Mouse (Mus musculus) heart, embryonic 11.5 days (tissue): ENCODE measurements around the gene D430041D05Rik. TPM values are rescaled to one million over a fixed set of nuclear protein-coding genes. Genes with fewer than 3 reads are reported as not detected.

ENCODE experiments used
- ATAC-seq: fragments of 200-750 bp; cut with Nextera tagmentation; replicated peaks from 2 replicates; pipeline ENCODE4 v1.8.0; 2017; ENCODE audit warnings: moderate library complexity; ENCODE audit not compliant: insufficient number of reproducible peaks, low FRiP score, low TSS enrichment
- H3K27ac ChIP-seq: fragments of 300-500 bp; sonication (generic); 2 replicates; pipeline ENCODE4 v1.5.1; 2014; ENCODE audit warnings: mild to moderate bottlenecking, low read depth, low read length
- H3K27me3 ChIP-seq: fragments of 300-500 bp; sonication (generic); 2 replicates; pipeline ENCODE4 v1.6.1; 2014; ENCODE audit warnings: mild to moderate bottlenecking, low read length, mixed read lengths; ENCODE audit not compliant: control insufficient read depth, insufficient read depth
- H3K36me3 ChIP-seq: fragments of 300-500 bp; sonication (generic); 2 replicates; pipeline ENCODE4 v1.6.1; 2014; ENCODE audit warnings: mild to moderate bottlenecking, low read length, moderate library complexity, mixed read lengths; ENCODE audit not compliant: control insufficient read depth, insufficient read depth
- H3K4me1 ChIP-seq: fragments of 300-500 bp; sonication (generic); 2 replicates; pipeline ENCODE4 v1.6.1; 2014; ENCODE audit warnings: low read length; ENCODE audit not compliant: control insufficient read depth, insufficient read depth
- H3K4me2 ChIP-seq: fragments of 300-500 bp; sonication (generic); 2 replicates; pipeline ENCODE4 v1.6.1; 2014; ENCODE audit warnings: mild to moderate bottlenecking, moderate library complexity
- H3K4me3 ChIP-seq: fragments of 300-500 bp; sonication (generic); 2 replicates; pipeline ENCODE4 v1.5.1; 2014; ENCODE audit warnings: low read depth, low read length
- H3K9ac ChIP-seq: fragments of 300-500 bp; sonication (generic); 2 replicates; pipeline ENCODE4 v1.6.1; 2014; ENCODE audit warnings: mild to moderate bottlenecking, low read depth, low read length, moderate library complexity
- H3K9me3 ChIP-seq: fragments of 300-500 bp; sonication (generic); replicated peaks from 2 replicates; pipeline ENCODE4 v1.6.1; 2016; ENCODE audit warnings: low read length; ENCODE audit not compliant: control insufficient read depth
- WGBS: fragments of 180-500 bp; shearing (Covaris S2); extraction: QIAGEN DNeasy Blood & Tissue Kit; methylation state at CpG from one replicate; pipeline ENCODE4 v1.1.7; 2014; ENCODE audit not compliant: insufficient replicate concordance; 5-methylcytosine and 5-hydroxymethylcytosine counted together
- polyA plus RNA-seq: library from polyadenylated mRNA; unstranded; fragments of >200 nt; fragmentation: Nextera tagmentation; extraction: Ambion mirVana; gene quantifications from 2 replicates; pipeline ENCODE4 v1.2.1, GENCODE M21; 2014

The D430041D05Rik gene
- polyA plus RNA-seq, 1 experiment from 2014 or later, result 0.34 TPM

- Histone ChIP-seq H3K9ac (no peak overlapping the region), H3K36me3 (no peaks in the 10 kb centered on the region), H3K4me2 (no peak overlapping the region), H3K27me3 (no peaks in the 10 kb centered on the region), H3K9me3 (no peaks in the 10 kb centered on the region), H3K4me1 (no peaks in the 10 kb centered on the region), H3K4me3 (no peak overlapping the region), H3K27ac (no peak overlapping the region)
- 63% methylated on average over 6 of the region's 6 CpGs for WGBS
- ATAC-seq, result no peak
Measured at GRCm38 (mm10) chr2:104323773-104324172, 87.0 kb downstream of the D430041D05Rik start.

GRCm38 (mm10) chr2:104323351-104323750 lies 87.5 kb downstream of the D430041D05Rik start:
- ATAC-seq, result no peak

GRCm38 (mm10) chr2:104320061-104320624 lies 90.7 kb downstream of the D430041D05Rik start:
- WGBS, result 88% methylated on average over 13 of the region's 13 CpGs
- no peak overlapping the region for H3K4me3 ChIP-seq
- H3K4me2 ChIP-seq, result no peak overlapping the region
- H3K27me3 ChIP-seq, result no peaks in the 10 kb centered on the region
- no peak for ATAC-seq
- H3K9me3 ChIP-seq, result no peaks in the 10 kb centered on the region
- no peak overlapping the region for H3K27ac ChIP-seq
- no peaks in the 10 kb centered on the region for H3K36me3 ChIP-seq
- H3K9ac ChIP-seq, result no peak overlapping the region
- H3K4me1 ChIP-seq, result no peaks in the 10 kb centered on the region

More at GRCm38 (mm10) chr2:104323351-104323750, 87.5 kb downstream of the D430041D05Rik start:
- H3K4me2 ChIP-seq, result no peak overlapping the region
- WGBS, result 84% methylated on average over 5 of the region's 5 CpGs
- no peak overlapping the region for H3K4me3 ChIP-seq
- no peaks in the 10 kb centered on the region for H3K4me1 ChIP-seq
- no peak overlapping the region for H3K9ac ChIP-seq
- H3K27me3 ChIP-seq, result no peaks in the 10 kb centered on the region
- no peaks in the 10 kb centered on the region for H3K36me3 ChIP-seq
- H3K27ac ChIP-seq, result no peak overlapping the region
- H3K9me3 ChIP-seq, result no peaks in the 10 kb centered on the region

GRCm38 (mm10) chr2:104319443-104319842 lies 91.4 kb downstream of the D430041D05Rik start:
- WGBS, result 96% methylated on average over 10 of the region's 10 CpGs
- H3K36me3 ChIP-seq, result no peaks in the 10 kb centered on the region
- no peak for ATAC-seq
- no peaks in the 10 kb centered on the region for H3K9me3 ChIP-seq
- H3K27ac ChIP-seq, result no peak overlapping the region
- no peak overlapping the region for H3K4me2 ChIP-seq
- no peaks in the 10 kb centered on the region for H3K27me3 ChIP-seq
- no peaks in the 10 kb centered on the region for H3K4me1 ChIP-seq
- no peak overlapping the region for H3K9ac ChIP-seq
- H3K4me3 ChIP-seq, result no peak overlapping the region

DNA sequence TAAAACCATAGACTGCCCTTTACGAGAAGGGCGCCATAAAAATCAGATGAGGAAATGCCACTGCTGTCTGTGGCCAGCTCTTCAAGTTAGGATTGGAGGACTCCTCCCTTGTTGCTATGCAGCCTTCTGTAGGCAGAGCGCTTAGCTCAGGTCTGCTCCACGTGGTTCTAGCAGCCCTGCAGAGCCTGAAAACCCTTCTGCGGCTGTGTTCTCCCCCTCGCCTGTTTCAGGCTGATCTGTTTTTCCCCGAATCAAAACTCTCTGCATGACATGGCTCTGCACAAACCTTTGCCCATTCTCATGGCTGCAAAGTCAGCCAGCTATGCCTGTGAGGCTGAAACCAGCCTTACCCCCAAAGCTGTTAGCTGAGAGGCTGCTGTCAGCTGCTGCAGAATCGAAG lies 91.9 kb downstream of the D430041D05Rik start:
- Histone ChIP-seq H3K4me3 (no peak overlapping the region), H3K27me3 (no peaks in the 10 kb centered on the region), H3K36me3 (no peaks in the 10 kb centered on the region), H3K9ac (no peak overlapping the region), H3K4me1 (no peaks in the 10 kb centered on the region), H3K9me3 (no peaks in the 10 kb centered on the region), H3K27ac (no peak overlapping the region), H3K4me2 (no peak overlapping the region)
- no peak for ATAC-seq
- 52% methylated on average over 8 of the region's 8 CpGs for WGBS

- WGBS, result 75% methylated on average over 2 of the region's 2 CpGs
- Histone ChIP-seq H3K4me3 (no peak overlapping the region), H3K9me3 (no peaks in the 10 kb centered on the region), H3K4me1 (no peaks in the 10 kb centered on the region), H3K36me3 (no peaks in the 10 kb centered on the region), H3K27ac (no peak overlapping the region), H3K27me3 (no peaks in the 10 kb centered on the region), H3K9ac (no peak overlapping the region), H3K4me2 (no peak overlapping the region)
- ATAC-seq, result no peak
Measured at GRCm38 (mm10) chr2:104318259-104318658, 92.6 kb downstream of the D430041D05Rik start.

DNA sequence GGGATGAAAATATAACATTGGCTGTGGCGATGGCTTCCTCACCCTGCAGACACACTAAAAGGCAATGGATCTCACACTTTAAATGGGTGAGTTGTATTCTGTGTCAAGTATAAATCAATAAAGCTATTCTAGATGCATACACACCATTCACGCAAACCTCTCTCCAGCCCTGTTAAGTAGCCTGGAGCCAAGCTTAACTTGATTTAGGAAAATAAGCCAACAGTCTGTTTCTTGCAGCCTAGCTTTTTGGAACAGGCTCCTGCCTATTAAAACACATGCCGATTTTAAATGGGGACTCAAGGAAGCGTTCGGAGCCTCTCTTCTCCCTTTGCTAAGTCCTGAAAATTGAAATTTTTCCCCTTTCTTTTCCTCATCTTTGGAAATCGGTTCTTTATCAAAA lies 93.2 kb downstream of the D430041D05Rik start:
- no peaks in the 10 kb centered on the region for H3K36me3 ChIP-seq
- no peaks in the 10 kb centered on the region for H3K4me1 ChIP-seq
- no peak overlapping the region for H3K4me3 ChIP-seq
- no peak overlapping the region for H3K9ac ChIP-seq
- no peak overlapping the region for H3K27ac ChIP-seq
- no peak for ATAC-seq
- H3K4me2 ChIP-seq, result no peak overlapping the region
- no peaks in the 10 kb centered on the region for H3K9me3 ChIP-seq
- no peaks in the 10 kb centered on the region for H3K27me3 ChIP-seq
- 79% methylated on average over 6 of the region's 6 CpGs for WGBS

DNA sequence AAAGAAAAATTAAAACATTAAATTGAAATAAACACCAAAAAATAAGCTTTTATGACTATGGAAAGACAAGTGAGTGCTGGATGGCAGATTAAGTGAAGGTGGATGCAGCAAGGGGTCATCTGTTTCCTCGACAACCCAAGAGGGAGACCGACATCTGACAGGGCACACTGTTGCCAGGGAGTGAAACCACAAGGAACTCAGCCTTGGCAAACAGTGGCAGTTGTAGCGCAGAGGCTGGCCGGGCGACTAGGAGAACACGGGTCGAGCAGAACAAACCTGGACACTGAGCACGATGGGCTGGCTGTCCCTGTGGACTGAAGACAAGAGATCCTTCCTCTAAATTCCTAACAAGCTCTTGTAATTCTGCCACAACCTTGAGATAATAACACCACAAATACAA lies 94.3 kb downstream of the D430041D05Rik start:
- 87% methylated on average over 8 of the region's 8 CpGs for WGBS
- no peaks in the 10 kb centered on the region for H3K36me3 ChIP-seq
- no peak overlapping the region for H3K4me2 ChIP-seq
- no peak overlapping the region for H3K4me3 ChIP-seq
- H3K9me3 ChIP-seq, result no peaks in the 10 kb centered on the region
- H3K27me3 ChIP-seq, result no peaks in the 10 kb centered on the region
- no peak for ATAC-seq
- no peak overlapping the region for H3K27ac ChIP-seq
- H3K4me1 ChIP-seq, result no peaks in the 10 kb centered on the region
- no peak overlapping the region for H3K9ac ChIP-seq

- no peak for ATAC-seq
- Histone ChIP-seq H3K27me3 (no peaks in the 10 kb centered on the region), H3K36me3 (no peaks in the 10 kb centered on the region), H3K4me1 (no peaks in the 10 kb centered on the region), H3K4me2 (no peak overlapping the region), H3K9me3 (no peaks in the 10 kb centered on the region), H3K27ac (no peak overlapping the region), H3K4me3 (no peak overlapping the region), H3K9ac (no peak overlapping the region)
- 75% methylated on average over 6 of the region's 6 CpGs for WGBS
Measured at GRCm38 (mm10) chr2:104313246-104313645, 97.6 kb downstream of the D430041D05Rik start.
